Mouse (Mus musculus) CH12.LX (cell line): Measurements from ENCODE around the gene Zkscan5.

Experiments
- MAZ ChIP-seq: IDR thresholded peaks from 2 replicates; pipeline ENCODE4 v1.6.1; 2012; ENCODE audit warnings: low read depth, mild to moderate bottlenecking, inconsistent platforms, low read length, improper control_type of control experiment, moderate library complexity
- POLR2A ChIP-seq: IDR thresholded peaks from 2 replicates; pipeline ENCODE4 v1.6.1; 2011; ENCODE audit warnings: low read depth, mild to moderate bottlenecking, improper control_type of control experiment, low read length
- POLR2AphosphoS2 ChIP-seq: IDR thresholded peaks from 2 replicates; pipeline ENCODE4 v1.6.1; 2011; ENCODE audit warnings: low read depth, low read length, improper control_type of control experiment

DNA sequence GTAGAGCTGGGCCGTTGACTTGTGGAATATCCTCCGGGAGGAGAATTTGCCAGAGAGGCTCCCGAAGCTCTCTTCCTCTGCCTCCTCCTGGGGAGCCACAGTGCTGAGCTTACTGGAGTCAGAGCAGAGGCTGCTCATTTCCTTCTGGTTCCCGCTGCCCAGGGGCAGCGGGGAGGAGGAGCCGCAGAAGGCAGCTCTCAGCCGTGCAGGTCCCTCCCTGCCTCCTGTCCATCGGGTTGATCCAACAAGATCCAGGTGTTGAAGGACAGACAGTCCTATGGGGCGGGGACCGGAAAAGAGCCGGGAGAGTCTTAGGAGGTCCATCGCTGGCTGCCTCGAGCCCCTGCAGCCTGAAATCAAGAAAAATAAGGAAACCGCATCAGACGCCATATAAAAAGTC lies 39.2 kb upstream of the Zkscan5 start:
- TF ChIP-seq POLR2A (no peak), POLR2AphosphoS2 (no peak), MAZ (no peak)
